Mouse (Mus musculus) heart, embryonic 16.5 days (tissue): ENCODE data around the gene Cdc25b. TPM values are rescaled to one million over a fixed set of nuclear protein-coding genes. Genes with fewer than 3 reads are reported as not detected.
A peak's percentile ranks its signal among the peaks of the same experiment; 100 is the strongest.
"Not testable (repeated sequence)": the region's sequence is repeated elsewhere in the genome, so short reads cannot be mapped to it uniquely, and the experiment has no call there.

ENCODE experiments used
- ATAC-seq: fragments of 200-750 bp; cut with Nextera tagmentation; replicated peaks from 2 replicates; pipeline ENCODE4 v1.8.0; 2017; ENCODE audit warnings: moderate number of reproducible peaks; ENCODE audit not compliant: insufficient read depth, low FRiP score; ENCODE audit errors: extremely low read depth
- H3K27ac ChIP-seq: fragments of 300-500 bp; sonication (generic); 2 replicates; pipeline ENCODE4 v1.5.1; 2014; ENCODE audit warnings: mild to moderate bottlenecking, low read length, control low read depth, moderate library complexity
- H3K27me3 ChIP-seq: fragments of 300-500 bp; sonication (generic); 2 replicates; pipeline ENCODE4 v1.6.1; 2014; ENCODE audit warnings: low read length, mixed read lengths; ENCODE audit not compliant: control insufficient read depth, insufficient read depth
- H3K36me3 ChIP-seq: fragments of 300-500 bp; sonication (generic); 2 replicates; pipeline ENCODE4 v1.6.1; 2014; ENCODE audit not compliant: control insufficient read depth, insufficient read depth
- H3K4me1 ChIP-seq: fragments of 300-500 bp; sonication (generic); 2 replicates; pipeline ENCODE4 v1.6.1; 2014; ENCODE audit warnings: low read length, mixed read lengths; ENCODE audit not compliant: control insufficient read depth, insufficient read depth
- H3K4me2 ChIP-seq: fragments of 300-500 bp; sonication (generic); 2 replicates; pipeline ENCODE4 v1.6.1; 2014; ENCODE audit warnings: low read depth, mild to moderate bottlenecking, control low read depth, low read length
- H3K4me3 ChIP-seq: fragments of 300-500 bp; sonication (generic); 2 replicates; pipeline ENCODE4 v1.5.1; 2014; ENCODE audit warnings: mild to moderate bottlenecking, control low read depth, low read length
- H3K9ac ChIP-seq: fragments of 300-500 bp; sonication (generic); 2 replicates; pipeline ENCODE4 v1.6.1; 2014; ENCODE audit warnings: low read length, control low read depth
- H3K9me3 ChIP-seq: fragments of 300-500 bp; sonication (generic); replicated peaks from 2 replicates; pipeline ENCODE4 v1.6.1; 2016; ENCODE audit warnings: low read length; ENCODE audit not compliant: control insufficient read depth
- WGBS: fragments of 180-500 bp; shearing (Covaris S2); extraction: QIAGEN DNeasy Blood & Tissue Kit; methylation state at CpG from one replicate; pipeline ENCODE4 v1.1.7; 2014; 5-methylcytosine and 5-hydroxymethylcytosine counted together
- polyA plus RNA-seq: library from polyadenylated mRNA; unstranded; fragments of >200 nt; fragmentation: Nextera tagmentation; extraction: Ambion mirVana; gene quantifications from 2 replicates; pipeline ENCODE4 v1.2.1, GENCODE M21; 2015

Gene Cdc25b
- polyA plus RNA-seq, 1 experiment from 2014 or later, result 55.8 TPM

DNA sequence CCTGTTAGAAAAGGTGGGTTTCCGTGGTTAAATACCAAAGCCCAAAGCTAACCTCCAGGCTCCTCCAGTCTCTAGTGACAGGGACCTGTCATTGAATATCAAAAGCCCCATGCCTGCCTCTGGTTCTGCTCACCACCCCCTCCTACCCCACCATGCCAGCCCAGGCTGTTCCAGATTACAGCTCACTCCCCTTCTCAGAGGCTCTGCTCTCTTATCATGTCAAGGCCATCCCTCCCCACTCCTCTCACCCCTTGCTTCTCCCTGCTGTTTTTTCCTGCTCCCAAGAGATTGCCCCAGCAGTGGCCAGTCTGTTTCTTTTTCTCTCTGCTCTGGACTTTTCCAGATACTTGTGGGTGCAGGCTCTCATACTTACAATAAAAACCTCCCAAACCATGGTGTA lies 36.8 kb downstream of the Cdc25b start:
- Histone ChIP-seq H3K36me3 (no peaks in the 10 kb centered on the region), H3K27me3 (no peaks in the 10 kb centered on the region), H3K9ac (no peak overlapping the region), H3K27ac (no peak overlapping the region), H3K9me3 (no peaks in the 10 kb centered on the region), H3K4me1 (no peaks in the 10 kb centered on the region), H3K4me2 (no peak overlapping the region), H3K4me3 (no peak overlapping the region)
- ATAC-seq, result no peak
- 78% methylated on average over 1 of the region's 1 CpGs for WGBS

DNA sequence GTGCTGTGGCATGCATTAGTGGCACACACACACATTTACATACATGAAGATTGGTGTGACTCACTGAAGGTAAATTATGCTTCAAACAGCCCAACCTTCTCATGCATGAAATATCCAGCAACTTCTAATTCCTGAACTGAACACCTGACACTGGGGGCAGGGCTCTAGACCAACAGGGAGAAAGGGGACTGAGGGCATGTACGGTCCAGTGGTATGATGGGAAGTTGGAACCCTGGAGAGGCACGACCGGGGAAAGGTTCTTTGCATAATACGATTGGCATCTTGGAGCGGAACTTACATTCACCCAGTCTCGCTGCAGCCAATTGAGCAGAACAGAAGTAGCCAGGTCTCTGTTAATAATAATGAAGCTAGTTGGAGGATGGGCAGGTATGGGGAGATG lies 38.4 kb downstream of the Cdc25b start:
- Histone ChIP-seq H3K9me3 (no peaks in the 10 kb centered on the region), H3K27ac (no peak overlapping the region), H3K4me3 (no peak overlapping the region), H3K4me1 (no peaks in the 10 kb centered on the region), H3K36me3 (no peaks in the 10 kb centered on the region), H3K9ac (no peak overlapping the region), H3K4me2 (no peak overlapping the region), H3K27me3 (no peaks in the 10 kb centered on the region)
- no peak; the same call in 1 of the 2 replicates for ATAC-seq
- 81% methylated on average over 6 of the region's 6 CpGs for WGBS

DNA sequence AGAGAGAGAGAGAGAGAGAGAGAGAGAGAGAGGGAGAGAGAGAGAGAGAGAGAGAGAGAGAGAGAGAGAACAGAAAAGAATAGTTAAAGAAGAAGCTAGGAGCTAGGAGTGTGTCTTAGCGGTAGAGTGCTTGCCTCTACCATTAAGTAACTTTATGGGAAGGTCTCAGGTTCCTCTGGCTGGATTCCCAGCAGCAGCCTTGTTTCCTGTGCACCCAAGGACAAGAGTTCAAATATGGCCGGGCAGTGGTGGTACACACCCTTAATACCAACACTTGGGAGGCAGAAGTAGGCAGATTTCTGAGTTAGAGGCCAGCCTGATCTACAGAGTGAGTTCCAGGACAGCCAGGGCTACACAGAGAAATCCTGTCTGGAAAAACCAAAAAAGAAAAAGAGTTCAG lies 39.9 kb downstream of the Cdc25b start:
- H3K27me3 ChIP-seq, H3K9me3 ChIP-seq, H3K36me3 ChIP-seq, ATAC-seq, H3K27ac ChIP-seq, H3K4me3 ChIP-seq, H3K4me2 ChIP-seq, H3K4me1 ChIP-seq, H3K9ac ChIP-seq: not testable (repeated sequence)
- WGBS, result 57% methylated on average over 2 of the region's 2 CpGs

GRCm38 (mm10) chr2:131227243-131227642 lies 40.5 kb downstream of the Cdc25b start:
- H3K9ac ChIP-seq, result no peak overlapping the region

DNA sequence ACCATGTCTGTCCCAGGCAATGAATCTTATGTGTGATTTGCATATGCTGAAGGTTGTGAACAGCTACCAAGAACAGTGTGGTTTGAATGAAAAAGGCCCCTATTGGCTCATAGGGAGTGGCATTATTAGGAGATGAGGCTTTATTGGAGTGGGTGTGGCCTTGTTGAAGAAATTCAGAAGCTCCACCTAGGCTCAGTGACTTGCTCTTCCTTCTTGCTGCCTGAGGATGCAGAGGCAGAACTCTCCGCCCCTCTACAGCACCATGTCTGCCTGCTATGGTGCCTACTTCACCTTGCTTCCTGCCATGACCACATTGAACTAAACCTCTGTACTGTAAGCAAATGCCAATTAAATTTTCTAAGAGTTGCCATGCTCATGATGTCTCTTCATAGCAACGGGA lies 45.8 kb downstream of the Cdc25b start:
- no peaks in the 10 kb centered on the region for H3K36me3 ChIP-seq
- H3K4me3 ChIP-seq, result no peak overlapping the region
- 90% methylated on average over 2 of the region's 2 CpGs for WGBS
- no peak for ATAC-seq
- H3K9me3 ChIP-seq, result no peaks in the 10 kb centered on the region
- no peak overlapping the region for H3K9ac ChIP-seq
- H3K4me1 ChIP-seq, result peaks cover 21% of the 10 kb centered on the region
- H3K4me2 ChIP-seq, result no peak overlapping the region
- no peaks in the 10 kb centered on the region for H3K27me3 ChIP-seq
- no peak overlapping the region for H3K27ac ChIP-seq

More at GRCm38 (mm10) chr2:131227243-131227642, 40.5 kb downstream of the Cdc25b start:
- no peaks in the 10 kb centered on the region for H3K36me3 ChIP-seq
- H3K4me2 ChIP-seq, result no peak overlapping the region
- ATAC-seq, result no peak
- H3K4me1 ChIP-seq, result no peaks in the 10 kb centered on the region
- WGBS, result 66% methylated on average over 3 of the region's 3 CpGs
- no peak overlapping the region for H3K27ac ChIP-seq
- no peaks in the 10 kb centered on the region for H3K9me3 ChIP-seq
- no peak overlapping the region for H3K4me3 ChIP-seq
- no peaks in the 10 kb centered on the region for H3K27me3 ChIP-seq

DNA sequence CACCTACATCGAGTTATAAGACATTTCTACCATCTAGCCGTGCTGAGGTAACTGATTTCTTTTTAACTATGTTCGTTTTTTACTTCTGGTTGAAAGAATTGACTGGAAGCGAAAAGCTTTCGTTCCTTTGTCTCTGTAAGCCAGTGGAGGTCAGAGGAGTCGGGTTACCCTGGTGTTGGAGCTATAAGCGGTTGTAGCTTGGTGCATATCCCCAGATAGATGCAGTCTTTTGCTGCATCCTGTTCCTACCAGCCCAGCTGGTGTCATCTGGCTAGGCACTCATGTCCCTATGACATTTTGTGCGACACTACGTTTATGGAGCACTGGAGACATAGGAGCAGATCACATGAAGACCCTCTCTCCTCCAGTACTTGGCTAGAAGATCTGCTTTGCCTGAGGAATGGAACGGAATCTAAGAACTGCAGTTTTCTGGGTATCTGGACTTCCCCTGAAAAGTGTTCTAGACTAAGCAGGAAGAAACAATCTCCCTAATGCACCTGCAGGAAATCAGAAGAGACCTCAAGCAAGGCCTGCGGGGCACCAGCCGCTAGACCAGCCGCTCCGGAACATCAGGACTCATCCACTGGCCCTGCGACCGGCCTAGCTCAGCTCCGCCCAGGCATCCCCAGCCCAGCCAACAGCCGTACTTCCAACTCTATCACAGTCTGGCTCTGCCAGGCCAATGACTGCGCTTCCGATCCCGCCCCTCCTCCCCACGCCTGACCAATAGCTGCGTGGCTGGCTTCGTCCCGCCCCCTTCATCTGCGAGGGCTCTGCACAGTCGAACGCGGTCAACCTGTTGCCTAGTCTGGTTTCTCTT lies 46.8 kb downstream of the Cdc25b start, which contains the start of gene Mavs:
Gene Mavs, plus strand, starts transcription at position 757 of the 820 bp plus-strand sequence.
- 13% methylated on average over 29 of the region's 29 CpGs for WGBS
- peaks cover under 1% of the 10 kb centered on the region; the same call in 1 of the 2 replicates for H3K36me3 ChIP-seq
- H3K27ac ChIP-seq, result peak within 1 kb of the TSS; percentile 65
- H3K9me3 ChIP-seq, result no peaks in the 10 kb centered on the region
- H3K4me2 ChIP-seq, result peak within 1 kb of the TSS; percentile 91
- ATAC-seq, result peak; percentile 99
- H3K27me3 ChIP-seq, result no peaks in the 10 kb centered on the region
- H3K4me3 ChIP-seq, result peak within 1 kb of the TSS; percentile 59
- H3K9ac ChIP-seq, result peak within 1 kb of the TSS; percentile 72
- H3K4me1 ChIP-seq, result peaks cover 21% of the 10 kb centered on the region

DNA sequence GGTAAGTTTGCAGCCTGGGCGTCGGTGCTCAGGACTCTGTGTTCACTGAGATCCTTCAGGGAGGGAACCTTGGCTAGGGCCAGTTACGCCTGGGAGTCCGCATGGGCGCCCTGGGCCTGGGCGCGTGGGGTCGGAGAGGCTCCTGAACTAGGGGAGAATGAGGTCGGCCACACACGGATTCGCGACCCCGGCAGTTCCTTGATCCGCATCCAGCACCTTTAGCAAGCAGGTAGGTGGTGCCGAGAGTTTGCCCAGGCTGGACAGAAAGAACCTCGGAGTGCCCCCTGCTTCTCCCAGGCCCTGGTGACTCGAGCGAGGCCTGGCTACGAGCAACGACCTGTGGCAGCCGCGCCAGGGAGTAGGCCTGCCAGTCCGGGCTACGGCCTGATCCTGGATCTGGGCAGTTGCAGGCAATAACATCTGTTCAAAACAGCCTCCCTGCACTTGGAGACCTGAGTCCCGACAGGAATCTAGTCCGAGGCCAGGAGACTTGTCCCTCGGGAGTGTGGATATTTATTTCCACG lies 47.4 kb downstream of the Cdc25b start:
- Histone ChIP-seq H3K27me3 (no peaks in the 10 kb centered on the region), H3K4me1 (peaks cover 21% of the 10 kb centered on the region), H3K4me3 (peak overlapping the region; percentile 59), H3K4me2 (peak overlapping the region; percentile 91), H3K9ac (peak overlapping the region; percentile 72), H3K9me3 (no peaks in the 10 kb centered on the region), H3K36me3 (peaks cover 6% of the 10 kb centered on the region), H3K27ac (peak overlapping the region; percentile 65)
- 6% methylated on average over 28 of the region's 28 CpGs for WGBS
- peak; percentile 52 for ATAC-seq

DNA sequence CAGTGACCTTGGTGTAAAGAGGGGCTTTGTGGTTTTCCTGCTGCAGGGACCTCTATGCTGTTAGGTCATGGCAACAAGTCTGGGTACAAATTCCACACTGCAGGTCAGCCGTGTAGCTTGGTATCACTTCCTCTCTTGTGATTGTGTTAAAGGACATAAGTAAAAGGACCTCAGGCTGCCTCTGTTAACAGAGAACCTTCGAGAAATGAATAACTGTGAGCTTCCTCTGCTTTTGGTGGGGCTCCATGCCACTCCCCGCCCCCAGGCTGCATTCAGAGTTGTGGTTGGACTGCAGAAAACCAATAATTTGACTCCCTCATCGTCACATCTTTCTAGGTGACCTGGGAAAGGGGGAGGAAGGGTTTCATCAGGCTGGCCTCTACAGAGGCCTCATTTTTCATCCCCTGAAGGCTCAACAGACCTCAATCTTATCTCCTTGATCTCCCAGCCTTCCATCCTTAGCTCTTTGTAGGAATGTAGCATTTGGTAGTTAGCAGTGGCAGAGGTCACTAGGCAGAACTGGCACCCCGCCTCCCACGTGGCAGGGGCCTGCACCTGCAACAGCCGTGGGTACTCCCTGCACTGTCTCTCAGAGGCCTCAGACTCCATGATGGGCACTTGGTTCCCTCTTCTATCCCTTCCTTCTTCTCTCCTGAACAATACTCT lies 48.4 kb downstream of the Cdc25b start:
- Histone ChIP-seq H3K27ac (no peak overlapping the region; the same call in 1 of the 2 replicates), H3K27me3 (no peaks in the 10 kb centered on the region), H3K9ac (peak overlapping the region; percentile 72), H3K4me2 (peak overlapping the region; percentile 91), H3K4me1 (peaks cover 21% of the 10 kb centered on the region), H3K4me3 (peak overlapping the region; percentile 59), H3K9me3 (no peaks in the 10 kb centered on the region), H3K36me3 (peaks cover 11% of the 10 kb centered on the region)
- 67% methylated on average over 7 of the region's 7 CpGs for WGBS
- no peak for ATAC-seq

DNA sequence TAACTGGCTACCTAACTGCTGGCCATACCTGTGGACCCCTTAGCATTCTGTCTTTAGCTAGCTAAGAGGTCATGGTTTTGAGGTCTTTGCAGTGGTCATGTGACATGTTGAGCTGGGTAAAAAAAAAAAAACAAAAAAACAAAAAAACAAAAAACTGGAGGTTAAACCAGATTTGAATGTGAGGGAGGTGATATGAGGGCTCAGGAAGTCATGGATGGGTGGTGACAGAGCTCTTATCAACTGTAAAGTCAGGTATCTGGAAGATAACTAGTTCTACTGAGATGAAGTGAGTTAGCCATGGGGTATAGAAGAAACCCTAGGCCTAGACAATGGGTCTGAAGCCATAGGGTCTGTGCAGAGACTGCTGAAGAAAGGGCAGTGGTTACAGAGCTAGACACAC lies 55.4 kb downstream of the Cdc25b start:
- Histone ChIP-seq H3K27ac (no peak overlapping the region), H3K9ac (no peak overlapping the region), H3K4me1 (no peaks in the 10 kb centered on the region), H3K4me2 (no peak overlapping the region), H3K27me3 (no peaks in the 10 kb centered on the region), H3K4me3 (no peak overlapping the region), H3K9me3 (no peaks in the 10 kb centered on the region), H3K36me3 (peaks cover 73% of the 10 kb centered on the region)
- ATAC-seq, result no peak
